Mouse (Mus musculus) C2C12 (cell line): ENCODE measurements around the gene Pfkfb1.

ENCODE experiments used
- CTCF ChIP-seq: IDR thresholded peaks from one replicate; pipeline ENCODE4 v1.5.1; 2011; ENCODE audit not compliant: control insufficient read depth, insufficient read depth, insufficient read length
- MYOG ChIP-seq: IDR thresholded peaks from one replicate; pipeline ENCODE4 v1.6.1; 2011; ENCODE audit not compliant: control insufficient read depth, insufficient read length; ENCODE audit errors: extremely low read depth

DNA sequence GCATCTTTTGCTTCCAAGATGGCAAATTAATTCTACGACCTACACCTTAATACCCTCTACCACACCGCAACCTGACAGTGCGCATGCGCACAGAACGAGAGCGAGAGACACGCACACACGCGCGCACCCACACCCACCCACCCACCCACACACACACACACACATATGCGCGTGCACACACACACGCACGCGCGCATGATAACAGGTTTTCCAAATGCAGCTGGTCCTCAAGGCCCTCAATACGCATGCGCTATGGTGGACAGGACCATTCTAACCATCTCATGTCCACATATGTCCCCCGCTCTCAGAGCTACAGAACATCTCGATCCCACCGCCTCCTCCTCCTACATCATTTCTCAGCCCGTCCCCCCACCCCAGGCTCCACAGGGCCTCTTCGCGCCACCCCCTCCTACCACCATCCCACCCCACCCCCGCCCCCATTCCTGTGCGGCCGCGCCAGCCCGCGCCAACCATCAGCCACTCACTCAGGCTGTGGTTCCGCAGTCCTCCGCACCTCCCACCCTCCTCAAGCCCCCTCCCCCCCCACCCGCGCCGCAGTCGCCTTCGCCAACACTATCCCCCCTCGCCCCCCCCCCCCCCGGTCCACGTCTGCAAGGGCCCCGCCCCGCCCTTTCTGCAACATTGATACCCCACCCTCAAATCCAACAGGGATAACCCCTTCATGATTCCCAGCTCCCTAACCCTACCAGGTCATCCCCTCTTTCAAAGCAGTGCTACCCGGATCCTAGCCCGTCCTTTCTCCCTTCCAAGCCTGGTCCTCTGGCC lies 68.3 kb downstream of the Pfkfb1 start:
- TF ChIP-seq MYOG (no peak), CTCF (no peak)
